Mouse (Mus musculus) liver, postnatal 0 days (tissue): ENCODE measurements at regions not wholly inside any gene's neighbourhood (a gene's known extent, or its start where the extent isn't known, plus 50 kb on each side); places are given as distances from the start of the nearest gene placed in this dataset.

Source experiments
- ATAC-seq: fragments of 200-750 bp; cut with Nextera tagmentation; 2 replicates; pipeline ENCODE4 v1.8.0; 2017; ENCODE audit warnings: mild to moderate bottlenecking, moderate library complexity
- DNase-seq: peaks from one replicate; pipeline ENCODE4 v3.0.0-alpha.2; 2016
- H3K27ac ChIP-seq: fragments of 300-500 bp; sonication (generic); 2 replicates; pipeline ENCODE4 v1.5.1; 2014; ENCODE audit warnings: antibody characterized with exemption, moderate library complexity, mild to moderate bottlenecking, low read depth
- H3K27me3 ChIP-seq: fragments of 300-500 bp; sonication (generic); 2 replicates; pipeline ENCODE4 v1.6.1; 2014; ENCODE audit warnings: low read length, control low read depth, mixed read lengths; ENCODE audit not compliant: insufficient read depth
- H3K36me3 ChIP-seq: fragments of 300-500 bp; sonication (generic); replicated peaks from 2 replicates; pipeline ENCODE4 v1.6.1; 2014; ENCODE audit warnings: mild to moderate bottlenecking, control low read depth, low read length, moderate library complexity, mixed read lengths; ENCODE audit not compliant: insufficient read depth
- H3K4me1 ChIP-seq: fragments of 300-500 bp; sonication (generic); 2 replicates; pipeline ENCODE4 v1.6.1; 2014; ENCODE audit warnings: antibody characterized with exemption, mild to moderate bottlenecking, control low read depth; ENCODE audit not compliant: insufficient read depth
- H3K4me2 ChIP-seq: fragments of 300-500 bp; sonication (generic); 2 replicates; pipeline ENCODE4 v1.6.1; 2014; ENCODE audit warnings: low read depth, mild to moderate bottlenecking, low read length, moderate library complexity, mixed read lengths
- H3K4me3 ChIP-seq: fragments of 300-500 bp; sonication (generic); 2 replicates; pipeline ENCODE4 v1.5.1; 2014; ENCODE audit warnings: low read depth, low read length
- H3K9ac ChIP-seq: fragments of 300-500 bp; sonication (generic); replicated peaks from 2 replicates; pipeline ENCODE4 v1.6.1; 2014; ENCODE audit warnings: mild to moderate bottlenecking, moderate library complexity
- H3K9me3 ChIP-seq: fragments of 300-500 bp; sonication (generic); 2 replicates; pipeline ENCODE4 v1.6.1; 2016; ENCODE audit warnings: mild to moderate bottlenecking, control low read depth, low read length, mixed read lengths
- CTCF ChIP-seq: sonication (generic); IDR thresholded peaks from 2 replicates; pipeline ENCODE4 v1.5.1; 2016; ENCODE audit warnings: antibody characterized with exemption, low read depth
- EP300 ChIP-seq: IDR thresholded peaks from 2 replicates; pipeline ENCODE4 v1.6.1; 2016; ENCODE audit warnings: antibody characterized with exemption, low read depth, mild to moderate bottlenecking
- WGBS: fragments of 180-500 bp; shearing (Covaris S2); extraction: QIAGEN DNeasy Blood & Tissue Kit; methylation state at CpG from one replicate; pipeline ENCODE4 v1.1.7; 2014; ENCODE audit not compliant: insufficient replicate concordance; 5-methylcytosine and 5-hydroxymethylcytosine counted together

- Histone ChIP-seq H3K27ac (no peak overlapping the region), H3K36me3 (no peaks in the 10 kb centered on the region), H3K4me3 (no peak overlapping the region), H3K4me2 (no peak overlapping the region), H3K9ac (no peak overlapping the region), H3K9me3 (no peaks in the 10 kb centered on the region), H3K4me1 (no peaks in the 10 kb centered on the region), H3K27me3 (no peaks in the 10 kb centered on the region)
- WGBS: 57% methylated on average over 5 of the region's 5 CpGs
- TF ChIP-seq CTCF: no peak
- no peak for TF ChIP-seq EP300
- DNase-seq (no peak), ATAC-seq (no peak)
Observed at GRCm38 (mm10) chr14:33732698-33733097, 143.7 kb downstream of the Ptpn20 start.

GRCm38 (mm10) chr14:33734446-33735043 is 145.5 kb downstream of the Ptpn20 start:
- 83% methylated on average over 5 of the region's 5 CpGs for WGBS
- Histone ChIP-seq H3K36me3 (no peaks in the 10 kb centered on the region), H3K9ac (no peak overlapping the region), H3K4me2 (no peak overlapping the region), H3K9me3 (no peaks in the 10 kb centered on the region), H3K27me3 (no peaks in the 10 kb centered on the region), H3K4me3 (no peak overlapping the region), H3K4me1 (no peaks in the 10 kb centered on the region), H3K27ac (no peak overlapping the region)
- ATAC-seq: no peak
- DNase-seq: no peak
- no peak for TF ChIP-seq EP300
- TF ChIP-seq CTCF: no peak

- Histone ChIP-seq H3K9me3 (no peaks in the 10 kb centered on the region), H3K9ac (no peak overlapping the region), H3K36me3 (no peaks in the 10 kb centered on the region), H3K27ac (no peak overlapping the region), H3K27me3 (no peaks in the 10 kb centered on the region), H3K4me1 (no peaks in the 10 kb centered on the region), H3K4me3 (no peak overlapping the region), H3K4me2 (no peak overlapping the region)
- no peak for DNase-seq
- no peak for ATAC-seq
- no peak for TF ChIP-seq CTCF
- TF ChIP-seq EP300: no peak
- 74% methylated on average over 3 of the region's 3 CpGs for WGBS
Observed at GRCm38 (mm10) chr14:33735653-33736052, 146.6 kb downstream of the Ptpn20 start.

- Histone ChIP-seq H3K9me3 (no peaks in the 10 kb centered on the region), H3K36me3 (no peaks in the 10 kb centered on the region), H3K9ac (no peak overlapping the region), H3K4me3 (no peak overlapping the region), H3K4me1 (no peaks in the 10 kb centered on the region), H3K4me2 (no peak overlapping the region), H3K27ac (no peak overlapping the region), H3K27me3 (no peaks in the 10 kb centered on the region)
- 74% methylated on average over 4 of the region's 4 CpGs for WGBS
- TF ChIP-seq CTCF: no peak
- no peak for TF ChIP-seq EP300
- DNase-seq (no peak), ATAC-seq (no peak)
Observed at GRCm38 (mm10) chr14:33746181-33746580, 157.2 kb downstream of the Ptpn20 start.

GRCm38 (mm10) chr14:33759656-33760055 is 163.7 kb upstream of the Gdf10 start:
- Histone ChIP-seq H3K4me3 (no peak overlapping the region), H3K9ac (no peak overlapping the region), H3K27ac (no peak overlapping the region), H3K36me3 (no peaks in the 10 kb centered on the region), H3K4me1 (no peaks in the 10 kb centered on the region), H3K9me3 (no peaks in the 10 kb centered on the region), H3K27me3 (no peaks in the 10 kb centered on the region), H3K4me2 (no peak overlapping the region)
- DNase-seq (no peak), ATAC-seq (no peak)
- 71% methylated on average over 7 of the region's 7 CpGs for WGBS
- TF ChIP-seq EP300: no peak
- no peak for TF ChIP-seq CTCF

GRCm38 (mm10) chr14:33763641-33764046 is 159.7 kb upstream of the Gdf10 start:
- Histone ChIP-seq H3K4me3 (no peak overlapping the region), H3K4me2 (no peak overlapping the region), H3K27me3 (no peaks in the 10 kb centered on the region), H3K9me3 (no peaks in the 10 kb centered on the region), H3K27ac (no peak overlapping the region), H3K9ac (no peak overlapping the region), H3K36me3 (no peaks in the 10 kb centered on the region), H3K4me1 (no peaks in the 10 kb centered on the region)
- 67% methylated on average over 3 of the region's 3 CpGs for WGBS
- TF ChIP-seq CTCF (no peak), EP300 (no peak)
- DNase-seq: no peak
- no peak for ATAC-seq

- ATAC-seq: no peak
- H3K27ac ChIP-seq: no peak overlapping the region
- no peak overlapping the region for H3K9ac ChIP-seq
- 38% methylated on average over 1 of the region's 1 CpGs for WGBS
- no peaks in the 10 kb centered on the region for H3K4me1 ChIP-seq
- no peak overlapping the region for H3K4me3 ChIP-seq
- TF ChIP-seq EP300 (no peak), CTCF (no peak)
- no peak for DNase-seq
- H3K36me3 ChIP-seq: no peaks in the 10 kb centered on the region
- no peak overlapping the region for H3K4me2 ChIP-seq
- H3K27me3 ChIP-seq: no peaks in the 10 kb centered on the region
- no peaks in the 10 kb centered on the region for H3K9me3 ChIP-seq
Observed at GRCm38 (mm10) chr14:33765767-33766166, 157.6 kb upstream of the Gdf10 start.
